Mouse (Mus musculus) macrophage (primary cell): ENCODE data around the gene Trpm2. TPM values are rescaled to one million over a fixed set of nuclear protein-coding genes. Genes with fewer than 3 reads are reported as not detected.
"Not testable (repeated sequence)": the region's sequence is repeated elsewhere in the genome, so short reads cannot be mapped to it uniquely, and the experiment has no call there.

Experiments
- H3K27ac ChIP-seq: fragments of 350-480 bp; formaldehyde crosslinking; 2 replicates; pipeline ENCODE4 v1.9.0; 2021
- H3K36me3 ChIP-seq: fragments of 350-480 bp; formaldehyde crosslinking; 2 replicates; pipeline ENCODE4 v1.9.0; 2021; ENCODE audit errors: inconsistent target
- H3K4me3 ChIP-seq: fragments of 350-480 bp; formaldehyde crosslinking; 2 replicates; pipeline ENCODE4 v1.9.0; 2021; ENCODE audit errors: inconsistent target
- H3K79me2 ChIP-seq: fragments of 350-480 bp; formaldehyde crosslinking; 2 replicates; pipeline ENCODE4 v1.9.0; 2021; ENCODE audit errors: inconsistent target
- WGBS: methylation state at CpG from one replicate; pipeline ENCODE4 v1.1.7; 2026; ENCODE audit warnings: inconsistent platforms; ENCODE audit not compliant: missing documents; 5-methylcytosine and 5-hydroxymethylcytosine counted together
- polyA plus RNA-seq: library from polyadenylated mRNA; stranded (reverse); fragments of 250-400 nt; gene quantifications from 3 replicates; pipeline ENCODE4 v1.2.4, GENCODE M21; 2018; ENCODE audit warnings: inconsistent platforms
- total RNA-seq, 78 experiments: library from RNA; depleted of rRNA; stranded (reverse); fragments of 250-400 nt; gene quantifications; 1 replicate in 9 of 78; 2 replicates in 24 of 78; 3 replicates in 43 of 78; 4 replicates in 2 of 78; pipeline ENCODE4 v1.2.4; 2018; ENCODE audit warnings: inconsistent platforms in 56 of 78

Trpm2 gene
- total RNA-seq (2018; cell fraction: chromatin; rRNA removed) = 100 to 1,000 TPM in 8 of 26 experiments, 10 to 100 TPM in 17, 1 to 10 TPM in 1; 7.4 to 153 (median 58.0) TPM
- total RNA-seq (2018; cell fraction: cytosol; rRNA removed) = 10 to 100 TPM in 6 of 26 experiments, 1 to 10 TPM in 20; 2.9 to 18.3 (median 6.9) TPM
- total RNA-seq (2018; cell fraction: nucleus; rRNA removed) = 10 to 100 TPM; 13.1 to 91.6 (median 37.6) TPM
- polyA plus RNA-seq = 2.6 to 5.5 TPM (median 4.7 TPM) in 3 replicates

GRCm38 (mm10) chr10:77970481-77970880 lies at the start of gene Trpm2:
Gene Trpm2 (minus strand): TSS chr10:77970563.
- H3K4me3 ChIP-seq = peak within 1 kb of the TSS; percentile 7; the same call in 1 of the 2 replicates
- peak within 1 kb of the TSS; percentile 95 for H3K27ac ChIP-seq
- no peaks in the 10 kb centered on the region for H3K79me2 ChIP-seq

DNA sequence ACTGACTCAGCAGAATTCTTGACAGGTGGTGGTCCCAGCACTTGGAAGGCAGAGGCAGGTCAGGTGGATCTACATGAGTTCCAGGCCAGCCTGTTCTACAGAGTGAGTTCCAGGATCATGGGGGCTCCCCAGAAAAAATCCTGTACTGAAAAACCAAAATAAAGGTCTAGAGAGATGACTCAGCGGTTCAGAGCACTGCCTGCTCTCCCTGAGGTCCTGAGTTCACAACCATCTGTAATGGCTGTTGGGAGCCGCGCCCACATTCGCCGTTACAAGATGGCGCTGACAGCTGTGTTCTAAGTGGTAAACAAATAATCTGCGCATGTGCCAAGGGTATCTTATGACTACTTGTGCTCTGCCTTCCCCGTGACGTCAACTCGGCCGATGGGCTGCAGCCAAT lies 49.6 kb upstream of the Trpm2 start:
- WGBS = 92% methylated on average over 6 of the region's 11 CpGs

More at GRCm38 (mm10) chr10:77970481-77970880, at the start of gene Trpm2:
- WGBS = 1% methylated on average over 6 of the region's 6 CpGs
- H3K36me3 ChIP-seq = no peaks in the 10 kb centered on the region

DNA sequence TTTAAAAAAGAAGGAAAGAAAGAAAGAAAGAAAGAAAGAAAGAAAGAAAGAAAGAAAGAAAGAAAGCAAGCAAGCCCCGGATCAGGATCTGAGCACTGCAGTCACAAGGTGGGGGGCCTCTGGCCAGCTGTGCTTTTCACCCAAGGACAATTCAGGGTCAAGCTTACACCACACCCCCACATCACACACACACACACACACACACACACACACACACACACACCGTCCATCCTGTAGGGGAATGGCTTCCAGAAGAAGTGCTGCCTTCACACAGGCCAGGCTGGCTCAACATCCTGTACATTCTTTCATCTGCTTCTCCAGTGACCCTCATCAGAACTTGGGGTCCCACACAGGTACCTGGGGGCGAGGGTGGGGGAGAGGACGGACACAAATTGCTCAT lies 48.9 kb upstream of the Trpm2 start:
- WGBS = 86% methylated on average over 3 of the region's 4 CpGs
- H3K4me3 ChIP-seq = no peak overlapping the region

More for the DNA sequence above, 49.6 kb upstream of the Trpm2 start:
- H3K79me2 ChIP-seq, H3K36me3 ChIP-seq, H3K4me3 ChIP-seq, H3K27ac ChIP-seq: not testable (repeated sequence)

GRCm38 (mm10) chr10:78018797-78019203 lies 48.4 kb upstream of the Trpm2 start:
- 26% methylated on average over 19 of the region's 19 CpGs for WGBS

More for the DNA sequence above, 48.9 kb upstream of the Trpm2 start:
- H3K36me3 ChIP-seq = no peaks in the 10 kb centered on the region
- no peak overlapping the region for H3K27ac ChIP-seq
- H3K79me2 ChIP-seq = no peaks in the 10 kb centered on the region

DNA sequence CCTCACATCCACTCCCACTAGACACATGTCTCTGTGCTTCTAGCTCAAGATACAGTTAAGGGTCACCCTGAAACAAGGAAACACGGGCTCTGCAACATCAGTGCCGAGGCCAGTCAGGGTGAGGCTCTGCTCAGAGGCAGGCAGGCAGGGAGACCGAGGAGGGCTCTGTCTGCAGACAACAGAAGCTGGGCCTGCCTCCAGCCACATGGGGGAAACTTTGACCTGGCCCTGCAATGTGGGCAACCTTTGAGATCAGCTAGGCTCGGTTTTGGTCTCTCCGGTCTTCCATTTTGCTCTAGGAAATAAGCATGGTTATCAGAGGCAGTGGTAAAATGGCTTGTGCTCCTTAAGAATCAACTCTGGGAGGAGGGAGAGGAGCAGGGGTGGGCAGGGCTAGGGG lies 46.0 kb upstream of the Trpm2 start:
- no peak overlapping the region for H3K27ac ChIP-seq
- WGBS = 60% methylated on average over 5 of the region's 5 CpGs
- H3K4me3 ChIP-seq = no peak overlapping the region
- no peaks in the 10 kb centered on the region for H3K36me3 ChIP-seq
- no peaks in the 10 kb centered on the region for H3K79me2 ChIP-seq

More at GRCm38 (mm10) chr10:78018797-78019203, 48.4 kb upstream of the Trpm2 start:
- Histone ChIP-seq H3K36me3 (no peaks in the 10 kb centered on the region), H3K4me3 (no peak overlapping the region), H3K27ac (no peak overlapping the region), H3K79me2 (no peaks in the 10 kb centered on the region)

DNA sequence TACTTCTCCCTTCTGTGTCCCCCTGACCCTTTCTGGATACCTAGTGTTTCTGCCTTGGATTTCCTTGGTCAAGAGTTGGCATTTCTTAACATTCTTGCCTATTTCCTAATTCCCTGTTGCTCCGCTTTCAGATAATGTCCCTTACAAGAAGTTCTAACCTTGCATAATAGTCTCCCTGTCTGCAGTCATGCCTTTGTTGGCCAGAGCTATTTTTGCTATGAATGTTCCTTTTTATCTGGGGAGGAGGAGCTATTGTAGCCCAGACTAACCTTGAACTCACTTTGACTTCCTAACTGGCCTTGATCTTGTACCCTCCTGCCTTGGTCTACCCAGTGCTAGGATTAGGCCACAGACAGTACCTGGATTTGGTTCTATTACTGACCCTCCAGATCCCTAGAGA lies 45.1 kb upstream of the Trpm2 start:
- no peaks in the 10 kb centered on the region for H3K79me2 ChIP-seq
- H3K36me3 ChIP-seq = no peaks in the 10 kb centered on the region
- H3K27ac ChIP-seq = peak overlapping the region; percentile 33
- WGBS = 21% methylated on average over 1 of the region's 1 CpGs
- H3K4me3 ChIP-seq = no peak overlapping the region

GRCm38 (mm10) chr10:78012661-78013495 lies 42.5 kb upstream of the Trpm2 start:
- 87% methylated on average over 18 of the region's 18 CpGs for WGBS
- H3K79me2 ChIP-seq = peaks cover 12% of the 10 kb centered on the region
- H3K36me3 ChIP-seq = no peaks in the 10 kb centered on the region
- no peak overlapping the region for H3K27ac ChIP-seq
- H3K4me3 ChIP-seq = no peak overlapping the region

- not testable (repeated sequence) for H3K27ac ChIP-seq, H3K36me3 ChIP-seq, H3K4me3 ChIP-seq
- 90% methylated on average over 1 of the region's 5 CpGs for WGBS
- peaks cover 30% of the 10 kb centered on the region for H3K79me2 ChIP-seq
These were observed 40.8 kb upstream of the Trpm2 start for GRCm38 (mm10) chr10:78011116-78011515.

- Histone ChIP-seq H3K27ac (0 out of 2 replicates have a peak overlapping the region, but pooled peaks have one; percentile 12), H3K79me2 (peaks cover 38% of the 10 kb centered on the region), H3K36me3 (no peaks in the 10 kb centered on the region), H3K4me3 (peak overlapping the region; percentile 64; the same call in 1 of the 2 replicates)
- WGBS = 14% methylated on average over 10 of the region's 10 CpGs
These were observed 40.0 kb upstream of the Trpm2 start for GRCm38 (mm10) chr10:78010335-78010734.

GRCm38 (mm10) chr10:78009945-78010293 lies 39.6 kb upstream of the Trpm2 start, which contains the start of gene Pfkl:
Gene Pfkl (minus strand): TSS chr10:78010083.
- H3K36me3 ChIP-seq = no peaks in the 10 kb centered on the region
- peaks cover 42% of the 10 kb centered on the region for H3K79me2 ChIP-seq
- H3K27ac ChIP-seq = peak within 1 kb of the TSS; percentile 90
- H3K4me3 ChIP-seq = peak within 1 kb of the TSS; percentile 64
- 0% methylated on average over 9 of the region's 9 CpGs for whole genome bisulfite sequencing

GRCm38 (mm10) chr10:78009184-78009944 lies 39.0 kb upstream of the Trpm2 start:
- peaks cover 47% of the 10 kb centered on the region for H3K79me2 ChIP-seq
- H3K27ac ChIP-seq = peak overlapping the region; percentile 90
- WGBS = 2% methylated on average over 58 of the region's 59 CpGs
- H3K36me3 ChIP-seq = no peaks in the 10 kb centered on the region
- H3K4me3 ChIP-seq = peak overlapping the region; percentile 64

- WGBS = 91% methylated on average over 3 of the region's 3 CpGs
- peak overlapping the region; percentile 64 for H3K4me3 ChIP-seq
- H3K27ac ChIP-seq = peak overlapping the region; percentile 33; the same call in 1 of the 2 replicates
- H3K36me3 ChIP-seq = no peaks in the 10 kb centered on the region
- H3K79me2 ChIP-seq = peaks cover 58% of the 10 kb centered on the region
These were observed 37.8 kb upstream of the Trpm2 start for GRCm38 (mm10) chr10:78008169-78008568.

DNA sequence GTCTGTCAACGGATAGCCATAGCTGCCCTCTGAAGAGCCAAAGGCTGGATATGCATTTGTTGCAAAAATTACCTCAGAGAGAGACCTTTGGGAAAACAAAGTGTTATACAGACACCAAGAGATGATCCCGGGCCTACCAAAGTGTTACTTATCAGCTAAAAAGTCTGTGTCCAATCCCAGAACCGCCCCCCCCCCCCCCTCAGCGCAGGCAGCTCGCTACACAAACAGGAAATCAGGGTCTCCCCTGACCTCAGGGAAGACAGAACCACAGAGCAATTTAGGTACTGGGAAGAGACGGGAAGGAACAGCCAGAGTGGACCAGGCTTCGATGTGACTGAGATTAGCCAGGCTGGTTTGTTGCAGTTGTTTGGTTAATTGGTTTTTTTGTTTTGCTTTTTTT lies 36.8 kb upstream of the Trpm2 start:
- no peak overlapping the region for H3K4me3 ChIP-seq
- peaks cover 7% of the 10 kb centered on the region; the same call in 1 of the 2 replicates for H3K36me3 ChIP-seq
- no peak overlapping the region for H3K27ac ChIP-seq
- H3K79me2 ChIP-seq = peaks cover 59% of the 10 kb centered on the region
- 46% methylated on average over 7 of the region's 7 CpGs for WGBS

DNA sequence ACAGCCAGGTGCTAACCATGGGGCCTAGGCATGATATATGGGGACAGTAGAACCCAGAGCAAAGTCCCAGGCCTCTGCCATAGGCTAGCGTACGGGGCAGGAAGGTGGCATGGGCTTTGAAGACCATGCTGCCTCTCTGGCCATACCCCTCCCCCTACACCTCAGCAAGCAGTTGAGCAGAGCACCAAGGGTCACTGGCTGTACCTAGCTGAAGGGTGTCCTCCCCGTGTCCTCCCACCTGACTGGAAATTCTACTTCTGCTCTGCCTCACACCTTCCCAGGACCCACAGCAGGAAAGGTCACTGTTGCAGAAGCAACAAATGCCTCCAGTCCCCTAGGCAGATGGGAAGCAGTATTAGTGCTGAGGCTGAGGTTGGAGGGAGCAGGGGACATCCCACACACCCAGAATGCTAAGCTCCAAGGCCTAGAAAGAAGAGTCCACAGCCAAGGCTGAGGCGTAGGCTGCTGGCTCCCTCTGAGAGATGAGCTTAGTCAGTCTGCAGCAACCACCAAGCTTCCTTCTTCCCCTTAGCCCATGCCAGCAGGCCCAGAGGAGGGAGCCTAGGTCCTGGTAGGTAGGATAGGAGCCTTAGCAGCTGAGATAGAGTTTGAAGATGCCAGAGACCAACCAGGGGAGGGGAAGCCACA lies 35.6 kb upstream of the Trpm2 start:
- WGBS = 95% methylated on average over 4 of the region's 4 CpGs
- peaks cover 19% of the 10 kb centered on the region for H3K36me3 ChIP-seq
- no peak overlapping the region for H3K4me3 ChIP-seq
- H3K79me2 ChIP-seq = peaks cover 59% of the 10 kb centered on the region
- H3K27ac ChIP-seq = no peak overlapping the region
